Mouse (Mus musculus): Measurements from ENCODE around the gene Ttc39b.

The Ttc39b gene

GRCm38 (mm10) chr4:83323910-83324684, at the start of gene Ttc39b:
Gene Ttc39b (minus strand): TSS chr4:83324255.
- DNase-seq (ENCODE audit: low read depth, low spot score): peak; percentile 96

GRCm38 (mm10) chr4:83373381-83373780, 49.3 kb upstream of the Ttc39b start:
- no peak for DNase-seq (ENCODE audit: low read depth, low spot score)

GRCm38 (mm10) chr4:83357738-83358137, 33.7 kb upstream of the Ttc39b start:
- no peak for DNase-seq (ENCODE audit: low read depth, low spot score)

DNA sequence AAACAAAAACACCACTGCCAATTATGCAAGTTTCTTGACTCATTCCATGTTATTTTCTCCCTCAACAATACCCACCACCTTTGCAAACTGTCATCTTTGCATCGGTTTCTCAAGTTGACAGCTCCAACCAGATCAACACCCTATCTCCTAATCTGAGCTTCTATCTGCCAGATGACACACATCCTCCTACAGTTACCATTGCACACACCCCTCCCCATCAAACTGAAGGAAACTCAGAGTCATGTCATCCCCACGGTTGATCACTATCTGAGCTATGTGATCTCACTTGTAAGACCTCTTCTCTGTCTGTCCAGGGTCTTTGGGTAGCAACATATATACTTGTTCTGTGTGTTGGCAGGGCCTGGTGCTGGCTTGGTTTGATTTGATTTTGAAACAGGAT, 30.7 kb upstream of the Ttc39b start:
- no peak for DNase-seq (ENCODE audit: low read depth, low spot score)

GRCm38 (mm10) chr4:83353949-83354348, 29.9 kb upstream of the Ttc39b start:
- DNase-seq (ENCODE audit: low read depth, low spot score): no peak

- no peak for DNase-seq (ENCODE audit: low read depth, low spot score)
Observed at GRCm38 (mm10) chr4:83353276-83353675, 29.2 kb upstream of the Ttc39b start.

- peak; percentile 89 for DNase-seq (ENCODE audit: low read depth, low spot score)
Observed at GRCm38 (mm10) chr4:83350719-83351118, 26.7 kb upstream of the Ttc39b start.

GRCm38 (mm10) chr4:83348970-83349369, 24.9 kb upstream of the Ttc39b start:
- no peak for DNase-seq (ENCODE audit: low read depth, low spot score)

DNA sequence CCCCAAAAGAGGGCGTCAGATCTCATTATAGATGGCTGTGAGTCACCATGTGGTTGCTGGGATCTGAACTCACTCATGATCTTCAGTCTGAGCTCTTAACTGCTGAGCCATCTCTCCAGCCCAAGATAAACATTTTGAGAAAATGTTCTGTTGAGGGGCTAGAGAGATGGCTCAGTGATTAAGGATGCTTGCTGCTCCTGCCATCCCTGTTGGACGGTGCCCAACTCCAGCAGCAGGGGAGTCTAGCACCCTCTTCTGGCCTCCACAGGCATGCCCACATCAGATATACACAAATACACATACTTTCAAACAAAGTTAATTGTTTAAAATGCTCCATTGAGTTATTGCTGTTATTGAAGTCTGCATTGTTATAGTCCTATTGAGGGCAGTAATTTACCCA, 19.8 kb upstream of the Ttc39b start:
- DNase-seq (ENCODE audit: low read depth, low spot score): peak; percentile 44

DNA sequence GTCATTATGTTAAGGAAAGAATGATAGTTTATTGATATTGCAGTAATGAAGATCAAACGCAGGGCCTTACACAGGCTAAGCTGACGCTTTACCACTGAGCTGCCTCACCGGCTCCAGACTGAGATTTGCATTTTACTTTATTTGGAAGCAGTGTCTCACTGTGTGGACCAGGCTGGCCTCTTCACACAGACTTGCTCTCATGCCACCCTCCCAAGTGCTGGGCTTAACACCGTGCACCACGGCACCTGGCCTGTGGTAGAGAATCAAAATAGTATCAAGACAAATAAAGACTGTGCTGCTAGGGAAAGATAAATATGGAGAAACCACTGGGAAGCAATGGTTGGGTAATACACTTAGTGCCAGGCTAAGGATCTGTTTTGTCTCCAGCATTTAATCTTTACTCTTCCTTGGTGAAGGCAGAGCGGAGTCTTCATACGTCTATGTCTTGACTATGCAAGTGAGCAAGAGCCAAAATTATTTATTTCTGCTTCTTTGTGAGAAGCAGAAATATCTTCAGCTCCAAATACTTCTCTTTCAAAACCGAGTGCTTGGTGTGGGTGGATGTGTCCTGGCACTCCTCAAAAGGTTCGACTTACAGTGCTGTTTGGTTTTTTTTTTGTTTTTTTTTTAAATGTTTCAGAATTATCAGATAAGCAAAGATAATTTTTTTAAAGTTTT, 19.2 kb upstream of the Ttc39b start:
- DNase-seq (ENCODE audit: low read depth, low spot score): peak; percentile 56

GRCm38 (mm10) chr4:83342268-83342970, 18.4 kb upstream of the Ttc39b start:
- no peak for DNase-seq (ENCODE audit: low read depth, low spot score)

DNA sequence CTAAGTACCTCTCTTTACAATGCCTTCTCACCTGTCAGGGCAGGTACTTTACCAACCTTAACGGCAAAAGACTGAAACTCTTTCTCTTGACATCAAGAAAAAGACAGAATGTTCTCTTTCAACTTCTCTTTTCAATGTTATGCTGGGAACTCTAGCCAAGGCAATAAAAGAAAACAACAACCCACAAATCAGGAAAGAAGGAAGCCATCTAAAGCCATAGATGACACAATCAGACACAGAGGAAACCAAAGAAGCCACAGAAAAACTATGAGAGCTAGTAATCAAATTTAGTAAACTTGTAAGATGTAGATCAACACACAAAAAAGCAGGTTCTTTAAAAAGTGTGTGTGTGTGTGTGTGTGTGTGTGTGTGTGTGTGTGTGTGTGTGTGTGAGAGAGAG, 15.3 kb upstream of the Ttc39b start:
- no peak for DNase-seq (ENCODE audit: low read depth, low spot score)

- no peak for DNase-seq (ENCODE audit: low read depth, low spot score)
Observed at GRCm38 (mm10) chr4:83337717-83338116, 13.7 kb upstream of the Ttc39b start.

GRCm38 (mm10) chr4:83330369-83330768, 6.3 kb upstream of the Ttc39b start:
- no peak for DNase-seq (ENCODE audit: low read depth, low spot score)

DNA sequence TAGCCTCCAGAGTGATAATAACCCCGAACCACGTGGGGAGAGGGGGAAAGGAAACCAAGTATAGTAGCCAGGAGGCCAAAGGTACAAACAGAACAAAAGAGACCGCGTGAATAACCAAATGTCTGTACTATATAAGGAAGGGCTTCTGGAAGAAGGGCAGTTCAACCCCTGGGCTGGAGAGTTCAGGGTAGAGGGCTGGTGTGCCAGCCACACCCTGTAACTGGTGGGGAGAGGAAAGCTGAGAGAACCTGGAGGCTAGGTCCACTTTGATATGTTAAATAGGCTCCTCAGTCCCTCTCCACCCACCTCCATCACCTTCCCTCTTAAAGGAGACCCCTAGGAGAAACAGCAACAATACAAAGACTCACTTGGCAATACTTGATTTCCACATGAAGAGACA, 5.6 kb upstream of the Ttc39b start:
- DNase-seq (ENCODE audit: low read depth, low spot score): no peak

DNA sequence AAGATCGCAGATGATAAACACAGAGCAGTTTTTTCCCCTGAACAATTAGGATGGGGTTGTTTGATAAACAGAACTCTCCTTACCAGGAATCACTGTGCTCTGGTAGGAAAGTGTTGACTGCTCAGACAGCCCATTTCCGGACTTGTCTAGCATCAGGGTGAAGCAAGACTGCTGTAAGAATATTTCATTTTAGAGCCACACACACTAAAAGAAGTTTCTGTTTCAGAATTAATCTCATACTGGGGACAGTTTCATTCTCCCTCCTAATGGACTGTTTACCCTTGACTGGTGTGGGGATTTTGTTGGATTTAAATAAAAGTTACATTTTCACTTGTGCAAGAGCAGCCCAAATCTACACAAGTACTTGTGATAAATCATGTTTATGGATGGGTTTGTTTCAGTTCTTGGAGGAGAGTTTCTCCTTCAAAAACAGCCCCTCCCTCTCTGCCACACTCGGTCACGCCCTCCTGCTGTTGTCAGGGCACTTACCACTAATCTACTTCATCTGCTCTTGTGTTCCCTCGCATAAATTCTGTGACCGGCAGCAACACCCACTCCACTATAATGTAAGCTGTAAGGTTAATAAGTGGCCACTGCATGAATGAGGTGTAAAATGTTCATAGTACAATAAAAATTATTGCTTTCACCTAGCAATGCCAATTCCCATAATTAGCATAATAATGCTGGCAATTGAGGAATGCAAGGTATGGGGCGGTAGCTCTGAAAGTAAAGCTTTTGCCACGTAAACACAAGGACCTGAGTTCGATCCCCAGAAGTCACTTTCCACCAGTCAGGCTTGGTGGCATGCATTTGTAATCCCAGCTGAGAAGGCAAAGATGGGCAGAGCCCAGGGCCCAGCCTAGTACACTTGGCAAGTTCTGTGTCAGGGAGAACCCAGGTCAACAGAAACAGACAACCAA, 4.2 kb upstream of the Ttc39b start:
- DNase-seq (ENCODE audit: low read depth, low spot score): no peak

DNA sequence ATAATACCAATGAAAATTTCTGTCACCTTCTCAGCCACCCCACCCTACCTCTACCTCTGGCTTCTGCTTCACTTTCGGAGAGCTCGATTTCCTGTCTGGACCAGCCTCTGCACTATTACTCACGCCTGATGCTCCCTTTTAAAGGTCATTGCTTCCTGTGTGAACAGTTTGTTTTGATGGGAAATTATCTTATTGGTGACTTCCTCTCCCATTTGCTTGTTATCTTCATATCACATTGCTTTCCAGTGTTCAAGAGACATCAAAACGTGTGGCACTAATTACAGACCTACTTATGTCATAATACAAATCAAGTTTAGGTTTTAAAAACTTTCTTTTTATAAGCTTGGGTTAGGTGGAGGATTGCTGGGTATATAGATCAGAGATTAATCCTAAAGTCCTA, 3.5 kb upstream of the Ttc39b start:
- DNase-seq (ENCODE audit: low read depth, low spot score): no peak

GRCm38 (mm10) chr4:83325366-83325765, 1.3 kb upstream of the Ttc39b start:
- no peak for DNase-seq (ENCODE audit: low read depth, low spot score)

DNA sequence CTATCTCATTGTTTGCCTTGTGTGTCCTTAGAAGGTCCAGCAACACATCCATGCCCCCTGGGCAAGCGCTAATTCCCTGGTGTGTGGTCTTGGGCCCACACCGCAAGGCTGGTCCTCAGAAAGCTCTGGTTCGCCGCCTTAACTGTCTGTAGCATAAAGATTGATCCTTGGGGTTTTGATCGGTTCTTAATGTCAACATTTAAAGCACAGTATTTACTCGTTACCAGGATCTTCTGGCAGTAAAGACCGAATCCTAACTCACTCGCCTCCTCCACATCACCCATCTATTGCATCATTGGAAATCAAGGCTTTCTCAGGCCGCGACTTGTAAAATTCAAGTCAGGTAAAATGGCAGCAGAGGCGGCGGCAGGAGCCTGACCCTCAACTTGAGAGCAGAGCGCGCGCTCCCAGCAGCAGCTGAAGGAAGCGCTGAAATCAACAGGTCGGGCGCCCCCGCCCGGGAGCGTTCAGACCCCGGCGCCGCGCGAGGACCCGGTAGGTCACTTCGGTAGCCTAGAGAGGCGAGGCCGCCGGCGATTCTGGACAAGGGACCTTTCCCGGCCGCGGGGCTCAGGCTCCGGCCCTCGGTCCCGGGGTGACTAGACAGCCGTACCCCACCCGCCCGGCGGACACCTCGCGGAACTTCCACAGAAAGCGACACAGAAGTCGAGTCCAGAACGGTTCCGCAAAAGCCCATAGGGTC, 703 bp downstream of the Ttc39b start:
- peak; percentile 59 for DNase-seq (ENCODE audit: low read depth, low spot score)

DNA sequence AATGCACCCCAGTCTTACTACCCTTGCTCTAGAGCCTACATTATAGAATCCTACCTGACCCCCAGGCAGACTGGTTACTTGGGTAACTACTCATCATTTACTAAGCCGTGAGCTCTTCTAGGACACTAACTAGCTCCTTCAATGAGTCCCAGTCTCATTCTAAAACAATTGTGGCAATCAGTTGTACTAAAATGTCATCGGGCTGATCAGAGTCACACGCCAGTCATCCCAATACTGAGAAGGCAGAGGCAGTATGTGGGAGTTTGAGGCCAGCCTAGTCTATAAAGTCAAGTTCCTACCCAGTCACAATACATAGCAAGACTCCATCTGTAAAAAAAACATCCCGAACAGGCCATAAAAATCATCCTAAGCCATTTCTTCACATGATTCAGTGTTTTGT, 4.3 kb downstream of the Ttc39b start:
- DNase-seq (ENCODE audit: low read depth, low spot score): no peak

GRCm38 (mm10) chr4:83318758-83319157, 5.3 kb downstream of the Ttc39b start:
- DNase-seq (ENCODE audit: low read depth, low spot score): no peak

Measured in brain, adult 2 months (tissue).